Mouse (Mus musculus) thymus, postnatal 0 days (tissue): Measurements from ENCODE around the gene Rpp25. TPM values are rescaled to one million over a fixed set of nuclear protein-coding genes. Genes with fewer than 3 reads are reported as not detected.

Experiments used
- DNase-seq: peaks from one replicate; pipeline ENCODE4 v3.0.0-alpha.2; 2015; ENCODE audit warnings: low spot score
- polyA plus RNA-seq: library from polyadenylated mRNA; unstranded; fragments of >200 nt; fragmentation: Nextera tagmentation; extraction: Ambion mirVana; gene quantifications from 2 replicates; pipeline ENCODE4 v1.2.1, GENCODE M21; 2015

Rpp25 gene
- polyA plus RNA-seq, 1 experiment from 2014 or later = 0.85 TPM

- no peak for DNase-seq
Measured at GRCm38 (mm10) chr9:57553119-57553518, 49.3 kb downstream of the Rpp25 start.

- no peak for DNase-seq
Measured at GRCm38 (mm10) chr9:57554753-57555152, 50.9 kb downstream of the Rpp25 start.

Other genes starting within 250 kb of the Rpp25 start
- gene 1700017B05Rik, start 241.4 kb upstream of the Rpp25 start, polyA plus RNA-seq = 29.3 and 30.0 TPM in 2 replicates
- gene Ppcdc, start 63.9 kb upstream of the Rpp25 start, polyA plus RNA-seq = 50.9 and 62.5 TPM in 2 replicates
- 3.1 and 3.5 TPM in 2 replicates for gene Scamp5, start 36.0 kb upstream of the Rpp25 start, polyA plus RNA-seq
- 862 and 907 TPM in 2 replicates for gene Cox5a, start 17.2 kb downstream of the Rpp25 start, polyA plus RNA-seq
- gene Fam219b, start 33.5 kb downstream of the Rpp25 start, polyA plus RNA-seq = 15.5 and 17.7 TPM in 2 replicates
- gene Mpi, start 48.7 kb downstream of the Rpp25 start, polyA plus RNA-seq = 20.9 and 21.6 TPM in 2 replicates
- gene Scamp2, start 56.9 kb downstream of the Rpp25 start, polyA plus RNA-seq = 58.4 and 65.2 TPM in 2 replicates
- 11.1 and 13.9 TPM in 2 replicates for gene Ulk3, start 85.4 kb downstream of the Rpp25 start, polyA plus RNA-seq
- gene Cplx3, start 102.3 kb downstream of the Rpp25 start, polyA plus RNA-seq = 0.18 TPM in 1 of 2 replicates, not detected in the other
- 0.16 TPM in 1 of 2 replicates, not detected in the other for gene Lman1l, start 116.7 kb downstream of the Rpp25 start, polyA plus RNA-seq
- gene Csk, start 149.6 kb downstream of the Rpp25 start, polyA plus RNA-seq = 94.7 and 98.5 TPM in 2 replicates
- gene Cyp1a2, start 179.7 kb downstream of the Rpp25 start, polyA plus RNA-seq = 0.37 and 1.1 TPM in 2 replicates
- gene Cyp1a1, start 183.9 kb downstream of the Rpp25 start, polyA plus RNA-seq = 0.05 and 0.08 TPM in 2 replicates
- gene Edc3, start 204.5 kb downstream of the Rpp25 start, polyA plus RNA-seq = 38.2 and 39.4 TPM in 2 replicates